Mouse (Mus musculus) bone marrow macrophage, adult 2 months (primary cell): ENCODE measurements at regions not wholly inside any gene's neighbourhood (a gene's known extent, or its start where the extent isn't known, plus 50 kb on each side); places are given as distances from the start of the nearest gene placed in this dataset.

Experiments
- CTCF ChIP-seq: IDR thresholded peaks from 2 replicates; pipeline ENCODE4 v1.5.1; 2012; ENCODE audit warnings: low read depth, mild to moderate bottlenecking, low read length, moderate library complexity
- POLR2A ChIP-seq: IDR thresholded peaks from 2 replicates; pipeline ENCODE4 v1.6.1; 2012; ENCODE audit warnings: mild to moderate bottlenecking, low read depth, low read length, borderline replicate concordance

DNA sequence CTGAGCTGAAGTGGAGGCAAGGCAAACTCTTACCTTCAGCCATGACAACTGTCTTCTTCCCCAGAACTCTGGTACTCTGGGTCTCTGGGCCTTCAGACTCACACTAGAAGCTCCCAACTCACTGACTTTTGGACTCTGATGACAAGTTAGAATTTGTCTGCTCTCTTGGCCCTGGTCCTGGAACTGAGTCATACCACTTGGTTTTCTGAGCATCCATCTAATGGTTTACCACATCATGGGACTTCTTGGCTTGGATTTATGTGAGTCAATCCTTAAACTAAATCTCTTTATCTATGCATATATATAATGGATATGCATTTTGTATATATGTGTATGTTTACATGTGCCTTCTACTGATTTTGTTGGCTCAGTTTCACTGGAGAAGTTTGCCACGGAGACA lies 273.8 kb upstream of the Pkn2 start:
- TF ChIP-seq POLR2A (no peak), CTCF (no peak)
